Mouse (Mus musculus): ENCODE measurements at regions not wholly inside any gene's neighbourhood (a gene's known extent, or its start where the extent isn't known, plus 50 kb on each side); places are given as distances from the start of the nearest gene placed in this dataset.
"Not testable (repeated sequence)": the region's sequence is repeated elsewhere in the genome, so short reads cannot be mapped to it uniquely, and the experiment has no call there.

DNA sequence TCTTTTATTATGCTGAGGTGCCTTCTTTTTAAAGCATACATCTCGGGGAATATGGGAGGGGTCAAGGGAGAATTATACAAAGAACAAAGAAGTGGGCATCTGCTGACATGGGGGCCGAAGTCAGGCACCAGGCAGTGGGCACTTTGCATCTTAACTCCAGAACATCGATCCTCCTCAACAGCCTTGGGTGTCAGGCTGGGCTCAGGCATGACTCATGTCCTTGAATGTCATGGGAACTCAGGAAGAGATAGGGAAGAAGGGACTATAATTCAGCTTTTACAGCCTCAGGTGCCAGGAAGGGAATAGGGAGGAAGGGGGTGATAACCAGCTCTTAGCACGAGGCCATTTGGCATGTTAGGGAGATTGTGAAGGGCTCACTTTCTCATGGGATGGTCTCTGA is 85.6 kb upstream of the Ptprz1 start:
- not testable (repeated sequence) for DNase-seq (ENCODE audit: low spot score in 2 of 2)

DNA sequence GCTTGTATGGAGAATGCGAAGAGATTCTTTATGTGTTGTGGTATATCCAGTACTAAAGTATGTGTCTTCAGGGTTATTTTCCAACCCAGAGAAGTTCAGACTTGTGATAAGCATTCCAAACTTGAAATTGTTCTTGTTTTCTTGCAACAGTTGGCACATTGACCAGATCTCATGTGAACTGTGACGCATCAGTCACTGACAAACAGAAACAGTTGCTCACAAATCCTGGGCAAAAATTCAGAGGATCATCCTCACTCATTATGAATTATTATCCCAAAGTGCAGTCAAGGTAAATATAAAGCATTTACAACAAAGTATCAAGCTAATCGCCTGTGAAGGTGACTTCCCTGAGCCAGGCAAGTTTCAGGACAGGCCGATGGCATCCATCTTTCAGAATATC is 83.5 kb upstream of the Ptprz1 start:
- DNase-seq (ENCODE audit: low spot score in 2 of 2), result no peak

DNA sequence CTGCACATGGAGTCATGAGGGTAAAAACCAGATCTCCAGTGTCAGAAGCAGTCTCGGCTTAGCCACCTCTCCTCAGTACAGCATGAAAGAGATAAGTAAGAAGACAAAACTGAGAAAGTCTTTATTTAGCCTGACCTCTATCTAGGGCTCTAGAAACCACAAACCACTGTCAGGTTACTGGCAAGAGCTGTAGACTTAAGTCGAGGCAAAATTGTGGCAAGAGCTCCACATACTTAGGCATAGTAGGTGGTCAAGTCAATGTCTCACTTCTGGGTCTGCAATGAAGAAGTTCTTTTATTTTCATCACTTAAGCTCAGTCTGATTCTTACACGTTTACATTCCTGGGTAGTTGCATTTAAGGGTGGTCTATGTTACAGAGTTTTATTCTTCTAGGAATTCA is 82.7 kb upstream of the Ptprz1 start:
- DNase-seq (ENCODE audit: low spot score in 2 of 2), result no peak

DNA sequence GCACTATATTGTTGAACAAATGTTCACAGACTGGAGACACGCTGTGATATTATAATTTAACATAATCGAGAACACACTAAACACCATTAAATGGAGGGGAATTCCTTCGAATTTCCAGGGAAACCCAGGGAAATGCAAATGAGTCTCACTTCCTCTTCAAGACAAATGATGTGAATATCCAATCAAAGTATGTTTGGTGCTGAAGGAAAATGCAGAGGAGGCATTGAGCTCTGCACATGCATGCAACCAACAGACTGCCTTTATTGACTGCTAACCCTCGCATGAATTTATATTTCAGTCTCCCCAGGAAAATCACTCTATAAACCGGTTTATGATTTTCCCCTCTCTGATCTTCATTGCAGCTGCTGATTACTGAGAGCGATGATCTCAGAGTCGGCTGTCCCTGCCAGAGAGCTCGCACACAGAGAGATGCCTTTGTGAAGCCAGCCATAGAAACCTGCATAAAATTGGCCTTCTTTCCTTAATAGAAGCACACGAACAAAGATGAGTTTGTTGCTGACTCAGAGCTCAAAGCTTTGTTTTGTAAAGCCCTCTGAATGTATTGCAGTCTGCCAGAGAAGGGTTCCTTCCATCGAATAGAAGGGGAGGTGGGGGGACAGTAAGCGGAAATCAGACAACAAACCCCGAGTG is 81.1 kb upstream of the Ptprz1 start:
- peak; percentile 68 to 83 for DNase-seq (ENCODE audit: low spot score in 2 of 2)

DNA sequence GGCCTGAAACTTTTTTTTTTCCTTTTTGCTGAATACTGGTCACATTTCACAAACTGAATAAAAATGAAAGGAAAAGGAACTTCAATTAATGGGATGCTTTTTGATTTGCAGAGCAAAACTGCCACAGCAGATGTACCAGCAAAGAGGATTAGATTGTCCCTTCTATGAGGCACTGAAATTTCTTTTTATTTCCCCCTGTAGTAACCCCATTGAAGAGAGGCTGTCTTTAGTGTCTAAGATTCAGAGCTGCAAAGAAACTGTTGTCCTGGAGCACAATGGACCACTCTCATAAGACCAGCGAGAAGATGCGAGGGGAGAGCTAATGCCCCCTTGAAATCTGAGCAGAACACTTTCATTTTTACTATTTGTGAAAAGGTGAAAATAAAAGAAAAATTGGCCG is 80.5 kb upstream of the Ptprz1 start:
- DNase-seq (ENCODE audit: low spot score in 2 of 2), result no peak

DNA sequence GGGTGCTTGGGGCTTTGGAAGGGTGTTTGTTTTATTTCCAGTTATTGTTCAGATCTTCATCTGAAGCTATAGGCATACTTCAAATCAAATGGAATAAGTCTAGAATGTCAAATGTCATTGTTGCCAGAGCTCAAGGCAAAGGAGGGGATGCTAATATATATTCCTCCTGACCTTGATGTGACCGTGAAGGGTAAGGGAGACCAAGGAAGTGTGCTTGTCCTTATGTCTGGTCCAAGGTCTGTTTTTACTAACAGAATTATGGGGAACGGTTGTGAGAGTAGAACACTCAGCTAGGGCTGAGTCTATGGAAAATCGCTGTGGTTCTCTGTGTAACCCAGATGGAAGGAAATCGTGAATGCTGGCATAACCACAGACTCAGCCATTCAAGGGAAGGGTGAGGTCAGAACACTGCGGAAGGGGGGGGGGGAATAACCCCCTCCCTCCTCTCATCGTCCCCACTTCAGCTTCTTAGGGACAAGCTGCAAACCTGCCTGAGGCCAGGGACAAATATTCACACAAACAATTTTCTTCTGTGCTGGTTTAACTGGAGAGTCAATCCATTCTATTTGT is 79.9 kb upstream of the Ptprz1 start:
- DNase-seq (ENCODE audit: low spot score in 2 of 2), result peak; percentile 35 to 36

DNA sequence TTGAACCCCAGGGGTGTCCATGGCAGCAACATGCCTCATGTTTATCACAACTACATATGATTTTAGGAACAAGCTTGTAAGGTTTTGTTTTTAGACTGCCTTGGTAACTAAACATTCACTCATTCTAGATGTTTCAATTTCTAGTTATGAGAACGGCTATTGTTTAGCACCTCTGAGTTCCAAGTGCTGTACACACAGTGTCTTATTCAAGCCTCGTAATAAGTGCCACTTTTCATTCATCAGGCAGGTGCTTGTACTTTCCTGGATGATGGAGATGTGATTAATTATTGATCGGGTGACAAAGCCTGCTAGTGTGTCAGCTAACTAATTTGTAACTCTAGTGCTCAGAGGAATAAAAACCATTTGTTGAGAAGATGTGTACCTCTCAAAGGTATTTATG is 73.4 kb upstream of the Ptprz1 start:
- no peak for DNase-seq (ENCODE audit: low spot score in 2 of 2)

DNA sequence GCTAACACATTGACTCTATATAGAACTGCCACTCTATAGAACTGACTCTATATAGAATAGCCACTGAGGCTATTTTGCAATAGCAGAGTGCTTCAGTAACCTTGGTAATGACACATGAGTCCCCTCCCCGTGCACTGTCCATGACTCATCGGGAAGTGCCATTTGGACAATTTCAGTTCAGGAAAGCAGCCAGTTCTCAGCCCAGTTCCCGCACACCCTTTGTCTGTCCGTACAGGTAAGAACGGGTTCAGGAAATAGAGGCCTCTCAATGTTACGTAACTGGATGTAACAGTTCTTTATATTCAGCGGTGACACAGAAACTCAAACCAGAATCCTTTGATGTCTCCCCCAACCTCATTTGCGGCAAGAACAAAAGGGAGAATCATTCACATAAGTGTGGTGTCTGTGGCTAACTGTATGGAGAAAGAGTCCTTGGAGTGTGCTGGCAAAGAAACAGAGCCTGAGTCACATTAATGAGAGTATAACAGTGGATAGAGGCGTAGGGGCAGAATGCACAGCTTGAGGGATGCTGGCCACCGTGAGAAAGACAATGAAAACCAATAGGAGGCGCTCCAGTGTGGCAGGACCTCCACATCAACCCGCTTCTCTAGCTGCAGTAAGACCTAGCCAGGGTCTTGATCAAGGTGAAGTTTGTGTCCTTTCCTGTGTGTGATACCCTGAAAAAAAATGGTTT is 72.8 kb upstream of the Ptprz1 start:
- peak in 1 of 2 experiments; percentile 29 for DNase-seq (ENCODE audit: low spot score in 2 of 2)

DNA sequence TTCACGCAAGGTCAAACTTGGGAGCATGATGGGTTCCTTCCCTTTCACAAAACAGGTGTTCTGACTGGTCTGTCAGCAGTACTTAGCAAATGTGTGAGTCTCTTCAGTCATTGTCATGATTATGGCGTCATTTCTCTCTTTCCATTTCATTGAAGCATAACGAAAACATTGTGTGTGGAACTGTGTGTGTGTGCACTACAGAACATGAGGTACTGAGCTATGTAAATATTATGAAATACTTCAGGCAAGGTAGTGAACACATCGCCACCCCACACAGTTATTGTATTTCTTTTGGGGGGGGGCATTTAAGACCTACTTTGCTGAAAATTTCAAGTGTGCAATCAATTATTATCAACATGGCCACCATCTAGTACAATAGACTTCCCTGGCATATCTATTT is 71.4 kb upstream of the Ptprz1 start:
- no peak for DNase-seq (ENCODE audit: low spot score in 2 of 2)

DNA sequence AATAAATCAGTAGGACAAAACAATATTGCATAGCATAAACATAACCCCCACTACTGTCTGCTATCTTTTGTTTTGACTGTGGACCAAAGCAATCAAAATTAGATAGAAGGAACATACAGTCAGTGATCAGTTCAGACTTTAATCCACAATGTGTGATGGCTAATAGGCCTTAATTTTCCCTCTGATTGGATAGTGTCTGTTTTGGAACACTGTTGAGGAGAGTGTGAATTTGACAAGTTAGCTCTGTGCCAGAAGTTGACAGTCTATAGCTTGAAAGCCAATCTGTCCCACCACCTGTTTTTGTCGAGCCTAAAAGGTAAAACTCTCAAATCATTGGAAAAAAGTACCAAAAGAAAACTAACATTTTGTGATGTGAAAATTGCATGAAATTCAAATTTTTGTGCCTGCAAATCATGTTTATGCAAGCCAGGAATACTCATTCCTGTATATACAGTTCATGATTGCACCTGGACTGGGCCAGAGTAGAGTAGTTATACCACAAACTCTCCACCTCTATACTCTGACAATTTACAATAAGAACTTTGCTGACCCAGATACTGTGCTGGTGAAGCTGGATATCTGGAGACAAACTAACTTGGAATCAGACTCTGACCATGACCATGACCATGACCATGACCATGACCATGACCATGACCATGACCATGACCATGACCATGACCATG is 50.1 kb upstream of the Ptprz1 start:
- no peak for DNase-seq (ENCODE audit: low spot score in 2 of 2)

Data from right cerebral cortex, postnatal 10 days (tissue).